Mouse (Mus musculus) forelimb bud, embryonic 11.5 days (tissue): ENCODE data around the gene Mypn.

Experiments
- DNase-seq: peaks from one replicate; pipeline ENCODE4 v3.0.0-alpha.2; 2012; ENCODE audit warnings: low read depth, low spot score

The Mypn gene

GRCm38 (mm10) chr10:63201534-63201933, 2.2 kb downstream of the Mypn start:
- no peak for DNase-seq

- DNase-seq, result no peak
These were observed 4.7 kb downstream of the Mypn start for GRCm38 (mm10) chr10:63199008-63199407.

GRCm38 (mm10) chr10:63192736-63193135, 11.0 kb downstream of the Mypn start:
- DNase-seq, result no peak

GRCm38 (mm10) chr10:63192276-63192675, 11.5 kb downstream of the Mypn start:
- no peak for DNase-seq

GRCm38 (mm10) chr10:63184451-63184850, 19.3 kb downstream of the Mypn start:
- DNase-seq, result no peak

GRCm38 (mm10) chr10:63182177-63182768, 21.5 kb downstream of the Mypn start:
- no peak for DNase-seq

- no peak for DNase-seq
These were observed 22.6 kb downstream of the Mypn start for GRCm38 (mm10) chr10:63181166-63181565.

- no peak for DNase-seq
These were observed 24.2 kb downstream of the Mypn start for GRCm38 (mm10) chr10:63179524-63179923.

- no peak for DNase-seq
These were observed 25.4 kb downstream of the Mypn start for GRCm38 (mm10) chr10:63178318-63178717.

- no peak for DNase-seq
These were observed 26.2 kb downstream of the Mypn start for GRCm38 (mm10) chr10:63177286-63178140.

- no peak for DNase-seq
These were observed 27.3 kb downstream of the Mypn start for GRCm38 (mm10) chr10:63176471-63176931.

- DNase-seq, result no peak
These were observed 31.7 kb downstream of the Mypn start for GRCm38 (mm10) chr10:63172089-63172488.

GRCm38 (mm10) chr10:63169503-63169902, 34.2 kb downstream of the Mypn start:
- no peak for DNase-seq

- no peak for DNase-seq
These were observed 35.6 kb downstream of the Mypn start for GRCm38 (mm10) chr10:63168124-63168523.

- DNase-seq, result no peak
These were observed 36.3 kb downstream of the Mypn start for GRCm38 (mm10) chr10:63167241-63167995.

- DNase-seq, result no peak
These were observed 37.9 kb downstream of the Mypn start for GRCm38 (mm10) chr10:63165752-63166412.

GRCm38 (mm10) chr10:63161240-63161639, 42.5 kb downstream of the Mypn start:
- DNase-seq, result no peak

GRCm38 (mm10) chr10:63160671-63161070, 43.1 kb downstream of the Mypn start:
- DNase-seq, result peak; percentile 14

- DNase-seq, result no peak
These were observed 45.6 kb downstream of the Mypn start for GRCm38 (mm10) chr10:63158191-63158590.

GRCm38 (mm10) chr10:63157491-63157890, 46.3 kb downstream of the Mypn start:
- DNase-seq, result no peak

- no peak for DNase-seq
These were observed 46.8 kb downstream of the Mypn start for GRCm38 (mm10) chr10:63156919-63157318.

- no peak for DNase-seq
These were observed 47.4 kb downstream of the Mypn start for GRCm38 (mm10) chr10:63156351-63156750.
